Mouse (Mus musculus) frontal cortex, postnatal 25 days (tissue): ENCODE data around the gene Adamts9.

ENCODE experiments used
- DNase-seq, 2 experiments: peaks; one replicate each; pipeline ENCODE4 v3.0.0; 2022; ENCODE audit warnings: low spot score in 2 of 2

Gene Adamts9

DNA sequence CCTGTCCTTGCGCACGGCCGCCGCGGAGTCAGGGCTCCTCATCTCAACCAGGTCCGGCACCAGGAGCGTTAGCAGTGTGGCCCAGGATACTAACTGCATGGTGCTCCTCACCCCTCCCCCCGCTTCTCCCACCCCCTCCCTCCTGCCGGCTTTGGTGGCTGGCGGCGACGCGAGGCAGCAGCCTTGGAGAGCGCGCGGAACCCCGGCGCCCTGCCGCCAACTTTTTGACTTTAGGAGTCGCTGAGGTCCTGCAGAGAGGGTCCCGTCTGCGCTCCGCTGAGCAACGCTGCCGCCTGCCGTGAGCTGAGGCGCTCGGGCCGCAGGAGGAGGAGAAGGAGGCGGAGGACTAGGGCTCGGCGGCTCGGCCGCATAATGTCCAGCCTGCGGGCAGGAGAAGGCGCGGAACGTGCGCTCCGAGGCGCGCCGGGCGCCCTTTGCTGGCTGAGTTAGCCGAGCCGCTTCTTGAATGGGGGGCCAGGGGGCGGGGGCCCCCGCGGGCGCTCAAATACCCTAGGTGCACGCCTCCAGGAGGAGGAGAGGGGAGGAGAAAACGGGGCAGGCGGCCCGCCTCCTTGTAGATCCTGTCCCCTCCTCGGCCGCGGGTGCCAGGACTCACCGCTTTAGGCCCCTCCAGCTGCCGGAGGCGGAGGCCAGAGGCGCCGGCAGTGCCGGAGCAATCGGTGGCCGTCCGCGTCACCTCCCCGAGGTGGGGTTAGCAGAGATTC lies at the start of gene Adamts9:
Gene Adamts9, minus strand, starts transcription at position 436 of the 725 bp plus-strand sequence.
- no peak for DNase-seq

DNA sequence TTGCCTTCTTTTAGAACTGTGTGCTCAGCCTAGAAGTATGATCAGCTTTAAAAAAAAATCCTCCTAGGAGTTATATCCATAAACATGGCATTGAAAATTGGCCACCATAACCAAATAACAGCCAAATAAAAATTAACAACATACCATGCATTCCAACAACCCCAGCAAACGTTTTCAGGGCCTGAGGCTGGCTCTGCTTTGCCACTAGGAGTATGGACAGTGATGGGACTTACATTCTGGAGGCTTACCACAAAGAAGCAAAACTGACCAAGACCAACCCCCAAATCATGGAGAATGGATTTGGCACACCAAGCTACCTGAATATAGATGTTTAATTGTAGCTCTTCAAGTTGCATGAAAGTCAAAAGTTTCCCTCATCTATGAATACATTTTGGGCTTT lies 48.3 kb upstream of the Adamts9 start:
- no peak for DNase-seq

DNA sequence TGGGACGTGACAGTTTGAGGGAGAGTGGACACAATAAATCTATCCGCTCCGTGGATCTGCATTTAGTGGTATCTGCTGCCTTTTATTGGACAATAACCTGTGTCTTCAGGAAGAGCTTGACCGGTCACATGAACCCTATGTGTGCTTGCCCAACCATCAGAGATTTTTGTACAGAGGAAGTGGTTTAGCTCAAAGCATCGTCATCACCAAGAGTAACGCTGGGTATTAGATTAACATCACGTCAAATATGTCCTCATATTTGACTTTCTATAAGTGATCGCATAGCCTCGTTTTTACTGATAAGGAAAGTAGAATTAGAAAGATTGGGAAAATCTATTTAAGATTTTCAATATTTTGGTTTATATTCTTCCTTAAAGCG lies 45.3 kb upstream of the Adamts9 start:
- DNase-seq: no peak

DNA sequence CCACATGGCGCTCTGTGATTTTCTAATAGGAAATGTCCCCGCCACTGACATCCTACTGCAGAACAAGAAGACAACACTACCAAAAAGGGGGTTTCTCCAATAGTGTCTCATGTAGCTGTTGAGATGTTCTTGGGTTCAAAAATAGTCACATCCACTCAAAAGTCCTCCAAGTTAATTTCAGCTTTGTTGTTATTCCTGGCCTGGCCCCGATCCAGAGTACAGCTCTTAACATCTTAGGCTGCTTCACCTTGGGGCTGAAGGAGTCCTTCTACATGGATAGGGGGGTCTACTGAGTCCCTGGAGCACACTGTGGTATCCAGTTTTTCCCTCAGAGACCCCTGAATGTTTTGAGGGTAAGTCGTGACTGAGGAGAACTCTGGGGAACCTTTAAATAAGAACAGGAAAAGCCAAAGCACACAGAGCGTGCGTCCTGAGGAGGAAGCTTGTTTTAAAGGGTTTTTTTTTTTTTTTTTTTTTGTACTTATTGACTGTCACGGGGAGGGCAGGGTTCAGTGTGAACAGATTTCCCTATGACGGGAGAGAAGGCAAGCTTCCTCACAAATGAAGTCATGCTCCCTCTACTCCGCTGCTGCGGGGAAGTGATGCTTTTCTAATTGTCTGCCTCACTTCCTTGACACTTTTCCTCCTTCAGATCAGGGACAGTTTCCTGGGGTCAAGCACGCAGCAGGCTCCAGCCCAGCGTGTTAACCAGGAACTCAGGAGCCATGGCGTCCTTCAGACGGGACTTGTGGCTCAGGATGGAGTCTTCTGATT lies 44.7 kb upstream of the Adamts9 start:
- no peak for DNase-seq

DNA sequence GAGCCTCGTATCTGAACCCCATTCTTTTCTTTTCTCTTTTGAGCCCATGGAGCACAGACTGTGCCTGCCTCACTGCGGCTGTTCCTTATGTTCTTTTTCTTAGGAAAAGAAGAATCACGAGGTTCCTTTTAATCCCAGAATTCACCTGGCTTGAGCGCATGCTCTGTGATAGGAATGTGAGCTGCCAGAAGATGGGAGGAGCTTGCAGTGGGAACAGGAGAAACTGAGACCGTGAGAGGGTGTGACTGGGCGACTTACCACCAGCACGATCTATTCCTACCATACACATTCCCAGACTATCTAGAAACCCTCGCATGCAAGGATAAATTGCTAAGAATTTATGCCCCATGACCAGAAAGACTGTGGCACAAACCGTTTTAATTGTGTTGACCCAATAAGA lies 44.1 kb upstream of the Adamts9 start:
- DNase-seq: no peak

DNA sequence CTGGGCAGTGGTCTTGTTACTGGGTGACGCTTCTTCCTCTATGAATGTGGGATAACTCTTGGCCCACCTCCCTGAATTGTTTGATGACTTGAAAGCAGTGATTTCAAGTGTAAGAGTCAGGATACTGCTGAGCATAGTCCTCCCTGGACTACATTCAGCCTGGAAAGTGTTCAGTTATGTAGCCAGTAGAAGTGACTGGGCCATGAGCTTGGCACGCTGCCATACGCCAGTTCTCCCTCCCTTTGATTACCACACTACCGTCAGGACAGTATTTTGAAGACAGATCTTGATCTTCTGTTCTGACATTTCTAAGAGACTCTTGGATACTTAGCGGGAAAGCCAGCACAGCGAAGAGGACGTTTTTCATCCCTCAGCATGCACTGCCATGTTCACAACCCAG lies 40.1 kb upstream of the Adamts9 start:
- no peak for DNase-seq

DNA sequence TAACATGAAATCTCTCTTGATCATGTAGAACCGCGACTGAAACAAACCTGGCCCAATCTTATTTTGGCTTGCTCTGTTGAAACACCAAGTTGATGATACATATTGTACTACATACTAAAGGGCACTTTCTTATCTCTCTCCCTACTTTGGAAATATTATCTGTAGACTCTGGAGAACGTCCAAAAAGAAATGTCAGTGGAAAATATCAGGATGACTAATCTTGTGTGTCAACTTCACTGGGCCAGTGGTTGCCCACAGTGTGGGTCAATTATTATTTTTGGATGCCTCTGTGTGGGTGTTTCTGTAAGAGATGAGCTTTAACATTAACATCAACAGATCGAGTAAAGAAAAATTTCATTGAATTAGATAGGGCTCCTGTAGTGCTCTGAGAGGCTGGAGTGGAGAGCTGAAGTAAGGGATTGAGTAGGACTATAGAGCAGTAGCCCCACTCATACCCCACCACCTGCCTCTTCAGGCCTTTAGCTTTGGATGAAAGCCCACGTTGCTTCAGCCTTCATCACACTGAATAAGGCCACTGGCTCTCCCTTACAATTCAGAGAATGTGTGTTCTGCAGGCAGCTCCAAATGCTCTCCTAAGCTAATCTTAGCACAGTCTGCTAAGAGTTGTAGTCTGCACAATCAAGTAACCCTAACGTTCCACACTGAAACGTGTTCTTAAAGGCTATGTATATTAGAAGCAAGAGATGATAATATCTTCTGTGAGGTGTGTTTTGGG lies 38.3 kb upstream of the Adamts9 start:
- no peak for DNase-seq

DNA sequence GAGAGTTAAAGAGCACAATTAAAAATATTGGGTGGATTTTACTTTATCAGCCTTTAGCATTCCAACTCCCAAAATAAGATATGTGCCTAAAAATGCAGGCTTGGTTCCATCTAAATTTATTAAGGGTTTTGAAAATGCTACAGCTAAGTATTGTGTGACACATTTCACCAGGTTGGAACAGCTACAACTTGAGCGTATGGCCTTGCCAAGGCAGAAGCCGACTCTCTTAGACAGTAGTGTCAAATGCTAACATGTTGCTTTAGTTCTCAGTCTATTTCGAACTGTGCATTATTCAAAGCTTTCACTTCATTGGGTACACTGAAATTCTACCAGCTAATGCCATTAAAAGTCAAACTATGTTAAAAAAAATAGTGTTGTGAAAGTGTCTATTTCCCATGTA lies 30.0 kb upstream of the Adamts9 start:
- no peak for DNase-seq

DNA sequence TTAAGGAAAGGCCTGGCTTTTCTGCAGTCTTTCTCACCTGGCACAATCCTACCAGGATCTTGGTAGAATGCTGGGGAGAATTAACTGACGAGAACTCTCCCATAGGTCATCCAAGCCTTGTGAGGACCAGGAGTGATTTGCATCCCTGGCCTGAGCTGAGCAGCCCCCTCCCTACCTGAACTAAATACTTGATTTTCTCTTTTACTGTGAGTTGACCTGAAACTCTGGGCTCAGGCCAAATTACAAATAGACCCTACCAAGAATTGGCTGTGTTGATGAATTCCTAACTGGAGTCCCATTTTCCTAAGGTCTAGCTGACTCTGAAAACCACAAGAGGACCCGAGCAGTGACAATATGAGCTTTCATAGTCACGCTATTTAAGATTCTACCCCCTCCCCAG lies 25.4 kb upstream of the Adamts9 start:
- DNase-seq: no peak

DNA sequence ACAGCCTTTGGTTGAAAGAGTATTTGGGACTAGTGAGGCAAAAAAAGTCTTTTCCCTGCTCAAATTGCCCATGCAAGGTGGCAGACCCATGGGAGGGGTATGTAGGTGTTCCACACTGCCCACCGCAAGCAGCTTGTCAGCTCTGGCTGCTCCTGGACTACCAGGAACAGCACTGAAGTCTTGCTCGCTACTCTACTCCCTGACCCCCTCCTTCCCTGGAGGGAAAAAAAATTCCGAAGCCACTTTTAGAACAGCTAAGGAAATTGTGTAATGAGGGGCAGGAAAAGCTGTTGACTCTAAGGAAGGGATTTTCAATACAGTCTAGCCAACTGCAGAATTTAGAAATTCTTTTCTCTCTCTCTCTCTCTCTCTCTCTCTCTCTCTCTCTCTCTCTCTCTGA lies 24.9 kb upstream of the Adamts9 start:
- DNase-seq: no peak

DNA sequence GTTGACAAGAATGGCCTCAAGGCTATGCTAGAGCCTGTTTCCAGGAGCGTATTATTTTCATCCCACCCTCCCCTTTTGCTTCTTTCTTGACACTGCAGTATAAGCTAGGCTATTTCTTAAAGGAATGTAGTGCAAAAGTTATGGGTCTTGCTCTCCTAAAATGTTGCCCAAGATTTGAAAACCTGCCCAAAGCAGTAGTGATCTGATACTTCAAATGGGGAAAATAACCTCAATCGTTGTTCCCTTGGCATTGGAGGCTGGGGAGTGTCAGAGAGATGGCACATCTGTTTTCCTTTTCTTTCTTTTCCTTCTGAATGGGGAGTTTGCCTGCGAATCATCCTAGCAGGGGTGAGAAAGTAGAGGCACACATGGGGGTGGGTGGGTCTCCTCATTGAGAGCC lies 19.7 kb upstream of the Adamts9 start:
- no peak for DNase-seq

DNA sequence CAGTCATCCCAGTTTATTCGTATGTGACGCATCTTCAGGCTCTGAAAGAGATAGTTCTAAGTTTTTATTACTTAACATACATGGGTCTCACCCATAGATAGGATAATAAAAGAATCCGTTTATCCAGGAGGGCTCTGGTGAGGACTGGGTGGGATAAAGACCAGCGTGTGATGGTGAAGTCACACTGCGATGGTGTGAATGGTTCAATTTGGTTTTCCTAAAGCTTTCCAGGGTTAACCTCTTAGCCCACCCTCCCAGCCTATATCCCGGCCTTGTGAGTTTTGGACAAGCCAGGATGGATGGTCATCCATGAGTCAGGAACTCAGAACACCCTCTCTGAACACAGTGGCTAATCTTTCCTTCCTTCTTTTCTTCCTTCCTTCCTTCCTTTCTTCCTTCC lies 17.7 kb upstream of the Adamts9 start:
- no peak for DNase-seq

DNA sequence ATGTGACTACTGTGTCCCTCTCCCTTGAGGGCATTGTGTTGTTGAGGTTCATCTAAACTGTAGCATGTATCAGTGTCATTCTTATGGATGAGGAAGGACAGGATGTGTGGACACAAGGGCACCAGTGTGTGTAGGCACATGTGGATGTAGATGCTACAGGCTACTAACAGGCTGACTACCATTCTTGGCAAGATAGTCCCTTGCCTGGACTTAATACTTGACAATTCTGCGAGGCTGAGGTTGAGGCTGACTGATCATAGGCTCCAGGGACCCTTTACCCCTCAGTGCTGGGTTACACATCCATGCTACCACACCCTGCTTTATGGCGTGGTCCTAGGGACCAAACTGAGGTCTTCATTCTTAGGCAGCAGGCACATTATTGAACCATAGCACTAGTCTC lies 16.1 kb upstream of the Adamts9 start:
- DNase-seq: no peak

DNA sequence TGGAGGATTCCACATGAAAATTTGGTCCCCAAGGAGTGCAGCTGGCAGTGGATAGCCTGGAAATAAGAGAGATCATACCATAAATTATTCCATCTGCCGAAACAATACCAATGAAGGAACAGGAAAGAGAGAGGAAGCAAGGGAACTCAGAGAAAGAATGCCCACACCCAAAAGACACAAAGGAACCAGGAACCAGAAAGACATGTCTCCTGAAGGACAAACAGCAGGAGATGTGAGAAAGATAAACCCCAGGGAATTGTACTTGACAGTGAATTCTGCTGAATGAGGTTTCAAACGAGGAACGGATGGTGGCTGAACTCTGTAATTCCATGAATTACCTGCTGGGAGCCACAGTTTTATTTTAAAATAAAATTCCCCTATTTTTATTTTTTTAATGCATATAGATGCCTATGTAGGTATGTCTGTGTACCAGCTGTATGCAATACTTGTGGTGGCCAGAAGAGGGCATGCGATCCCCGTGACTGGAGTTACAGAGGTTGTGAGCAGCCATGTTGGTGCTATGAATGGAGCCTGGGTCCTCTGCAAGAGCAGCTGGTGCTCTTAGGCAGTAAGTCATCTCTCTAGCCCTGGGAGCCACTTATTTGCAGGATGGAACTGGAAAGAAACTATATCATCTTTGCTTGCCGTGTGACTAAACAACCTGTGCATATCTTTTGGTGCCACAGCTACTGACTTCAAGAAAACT lies 4.2 kb upstream of the Adamts9 start:
- no peak for DNase-seq

DNA sequence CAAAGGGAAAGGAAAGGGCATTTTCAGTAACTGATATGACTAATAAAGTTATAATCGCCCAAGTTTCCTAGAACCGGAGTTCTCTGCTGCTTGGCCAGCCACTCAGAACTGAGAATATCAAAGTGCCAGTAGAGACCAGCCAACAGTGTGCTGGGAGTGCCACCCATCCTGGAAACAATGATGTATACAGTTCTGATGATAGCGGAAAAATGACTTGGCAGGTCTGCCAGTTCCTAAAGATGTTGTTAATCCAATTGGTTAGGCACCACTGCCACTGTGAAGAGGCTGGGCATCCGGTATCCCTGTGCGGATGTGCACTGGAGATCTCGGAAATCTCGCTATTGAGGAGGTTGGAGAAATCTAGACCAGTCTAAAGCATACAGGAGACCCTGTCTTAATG lies 1.4 kb upstream of the Adamts9 start:
- DNase-seq: no peak

DNA sequence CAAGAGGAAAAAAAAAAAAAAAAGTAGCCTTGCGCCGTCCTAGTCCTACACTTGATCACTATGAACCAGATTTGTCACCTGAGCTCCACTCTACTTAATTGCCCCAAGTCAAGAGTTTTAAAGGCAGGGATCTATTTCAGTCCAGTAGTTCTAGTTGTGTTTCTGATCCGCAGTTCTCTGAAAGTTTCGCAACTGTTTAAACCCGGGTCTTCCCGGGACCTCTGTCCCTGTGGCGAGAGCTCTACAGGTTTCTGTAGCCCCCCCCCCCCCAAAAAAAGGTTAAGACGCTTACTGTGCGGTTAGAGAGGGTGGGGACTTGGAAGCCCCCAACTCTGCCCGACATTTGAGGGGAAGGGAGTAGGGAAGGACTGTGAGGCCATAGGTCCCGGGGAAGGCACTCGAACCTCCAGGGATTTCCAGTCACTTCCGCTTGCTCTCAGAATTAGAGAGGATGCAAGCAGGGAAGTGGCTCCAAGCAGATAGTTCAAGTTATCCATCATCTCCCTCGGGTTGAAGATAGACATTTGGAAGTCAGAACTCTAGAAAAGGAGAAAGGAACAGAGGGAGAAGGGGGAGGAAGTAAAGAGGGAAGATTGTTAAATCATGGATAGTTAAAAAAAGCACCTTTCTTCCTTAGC lies 875 bp upstream of the Adamts9 start:
- no peak for DNase-seq

DNA sequence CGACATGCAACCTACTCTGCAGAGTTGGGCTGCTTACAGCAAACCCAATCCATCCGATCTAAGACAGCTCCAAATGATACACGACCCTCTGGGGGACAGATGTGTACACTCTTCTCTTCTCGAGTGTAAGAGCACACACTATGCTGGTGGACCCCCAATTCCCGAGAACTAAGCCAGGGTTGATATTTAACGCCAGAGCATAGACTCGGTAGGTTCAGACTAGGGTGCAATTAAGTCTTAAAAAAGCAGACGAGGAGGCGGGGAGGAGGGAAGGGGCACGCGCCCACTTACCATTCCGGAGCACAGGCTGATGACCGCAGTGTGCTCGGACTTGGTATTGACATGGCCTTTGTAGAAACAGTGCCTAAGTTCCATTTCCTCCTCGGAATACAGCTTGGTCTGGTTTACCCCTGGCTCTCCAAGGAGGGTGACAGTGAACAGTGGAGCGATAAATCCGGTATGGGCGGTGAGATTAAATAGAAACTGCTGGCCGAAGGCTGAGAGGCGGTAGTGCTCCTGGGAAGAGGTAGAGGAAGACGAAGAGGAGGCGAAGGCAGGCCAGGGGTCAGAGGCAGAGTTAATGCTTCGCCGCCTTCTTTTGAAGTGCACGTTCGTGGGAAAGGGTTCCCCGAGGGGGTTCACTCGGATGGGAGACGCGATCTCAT lies 1.4 kb downstream of the Adamts9 start:
- DNase-seq: no peak

DNA sequence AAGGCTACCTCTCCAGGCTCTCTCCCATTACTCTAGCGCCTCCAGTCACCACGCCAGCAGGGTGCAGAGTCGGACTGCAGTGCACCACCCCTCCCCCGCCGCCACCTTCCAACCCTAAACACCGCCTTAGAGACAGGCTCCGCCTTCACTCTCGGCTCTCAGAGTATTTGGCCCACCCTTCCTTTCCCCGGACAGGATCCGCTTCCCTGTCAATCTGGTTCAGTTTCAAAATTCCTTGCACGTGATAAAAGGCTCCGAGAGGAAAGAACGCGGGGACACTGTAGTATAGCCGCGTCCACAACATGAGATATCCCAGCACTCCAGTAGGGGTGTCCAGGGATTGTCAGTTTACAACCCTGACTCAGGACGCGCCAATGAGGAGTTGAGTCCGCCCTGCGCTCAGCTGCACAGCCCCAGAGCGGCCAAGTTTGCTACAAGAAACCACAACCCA lies 2.0 kb downstream of the Adamts9 start:
- peak; percentile 11 to 48 for DNase-seq

DNA sequence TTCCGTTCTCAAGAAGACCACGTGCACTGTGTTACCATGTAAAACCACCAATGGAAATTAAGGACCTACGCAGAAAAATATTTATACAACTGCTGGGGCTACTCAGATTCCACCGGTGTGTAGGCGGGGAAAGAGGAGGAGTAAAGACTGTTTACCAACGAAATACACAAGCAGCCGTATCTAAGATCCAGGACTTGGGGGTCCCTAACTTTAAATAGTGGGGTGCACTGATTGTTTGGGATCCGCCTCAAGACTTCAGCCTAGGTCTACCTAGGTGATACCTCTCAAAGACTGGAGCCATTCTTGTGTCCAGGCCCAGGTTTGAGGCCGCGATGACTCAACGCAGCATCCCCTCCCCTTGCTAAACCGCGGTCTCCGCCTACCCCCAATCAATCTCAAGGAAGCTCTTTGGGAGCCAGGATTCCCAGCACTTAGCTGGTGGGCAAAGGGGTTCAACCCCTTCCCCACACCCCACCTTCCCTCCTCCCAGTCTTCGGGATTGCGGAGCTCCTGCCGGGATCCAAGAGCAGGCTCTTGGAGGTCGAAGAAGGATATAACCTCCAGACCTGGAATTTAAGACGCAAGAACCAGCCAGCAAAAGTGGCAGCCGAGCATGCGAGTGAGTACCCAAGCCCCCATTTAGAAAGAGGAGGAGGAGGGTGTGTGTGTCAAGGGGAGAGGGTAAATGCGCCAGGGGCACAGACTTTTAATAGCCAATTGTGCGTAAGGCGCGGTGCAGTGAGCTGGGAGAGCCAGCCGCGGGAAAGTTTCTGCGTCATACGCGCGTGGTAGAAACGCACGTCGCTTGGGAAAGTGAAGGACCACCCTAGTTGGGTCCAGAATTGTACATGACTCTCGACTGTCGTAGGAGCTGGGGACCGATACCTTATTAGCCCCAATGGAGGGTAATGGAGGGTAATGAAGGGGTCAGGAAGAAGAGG lies 2.8 kb downstream of the Adamts9 start:
- DNase-seq: no peak

DNA sequence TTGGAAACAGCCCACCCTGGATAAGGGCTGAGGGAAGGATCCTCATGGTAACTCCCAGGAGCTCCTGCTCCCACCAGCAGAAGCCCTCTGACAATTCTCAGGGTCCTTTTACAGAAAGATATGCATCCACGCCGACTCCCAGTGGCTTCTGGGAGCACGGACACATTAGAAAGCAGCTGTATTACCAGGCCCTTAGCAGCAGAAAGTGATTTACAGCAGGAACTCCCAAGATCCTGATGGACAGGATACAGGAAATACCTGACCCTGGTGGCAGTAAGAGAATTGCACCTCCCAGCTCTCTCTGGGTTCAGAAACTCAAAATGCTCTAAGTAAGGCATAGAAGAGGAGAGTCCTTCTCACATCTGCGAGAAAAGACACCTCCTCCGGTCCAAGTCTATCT lies 15.0 kb downstream of the Adamts9 start:
- DNase-seq: no peak
